Mouse (Mus musculus): ENCODE measurements around the gene Gm6367. TPM values are rescaled to one million over a fixed set of nuclear protein-coding genes. Genes with fewer than 3 reads are reported as not detected.

Gm6367 gene
- not detected for polyA plus RNA-seq (2014; fragmentation: Illumina TruSeq; extraction: RNeasy Lipid Tissue Mini Kit (QIAGEN cat#74804); ENCODE audit: low read depth, low replicate concordance)

GRCm38 (mm10) chr5:94988326-94988725 is at the start of gene Gm6367:
TSS of gene Gm6367 (plus strand) at chr5:94988626.

Other genes with a start within 250 kb of the Gm6367 start
- gene Gm3183, start 123.2 kb upstream of the Gm6367 start, polyA plus RNA-seq (2014; fragmentation: Illumina TruSeq; extraction: RNeasy Lipid Tissue Mini Kit (QIAGEN cat#74804); ENCODE audit: low read depth, low replicate concordance) = not detected
- gene Gm7942, start 118.3 kb downstream of the Gm6367 start, polyA plus RNA-seq (2014; fragmentation: Illumina TruSeq; extraction: RNeasy Lipid Tissue Mini Kit (QIAGEN cat#74804); ENCODE audit: low read depth, low replicate concordance) = not detected
- not detected for gene Gm16513, start 194.0 kb downstream of the Gm6367 start, polyA plus RNA-seq (2014; fragmentation: Illumina TruSeq; extraction: RNeasy Lipid Tissue Mini Kit (QIAGEN cat#74804); ENCODE audit: low read depth, low replicate concordance)